Mouse (Mus musculus) frontal cortex, postnatal 36 days (tissue): ENCODE results near the gene Ggt6.
"Not testable (repeated sequence)": the region's sequence is repeated elsewhere in the genome, so short reads cannot be mapped to it uniquely, and the experiment has no call there.

ENCODE experiments used
- DNase-seq, 2 experiments: peaks; one replicate each; pipeline ENCODE4 v3.0.0; 2022; ENCODE audit warnings: low spot score in 2 of 2

The Ggt6 gene

DNA sequence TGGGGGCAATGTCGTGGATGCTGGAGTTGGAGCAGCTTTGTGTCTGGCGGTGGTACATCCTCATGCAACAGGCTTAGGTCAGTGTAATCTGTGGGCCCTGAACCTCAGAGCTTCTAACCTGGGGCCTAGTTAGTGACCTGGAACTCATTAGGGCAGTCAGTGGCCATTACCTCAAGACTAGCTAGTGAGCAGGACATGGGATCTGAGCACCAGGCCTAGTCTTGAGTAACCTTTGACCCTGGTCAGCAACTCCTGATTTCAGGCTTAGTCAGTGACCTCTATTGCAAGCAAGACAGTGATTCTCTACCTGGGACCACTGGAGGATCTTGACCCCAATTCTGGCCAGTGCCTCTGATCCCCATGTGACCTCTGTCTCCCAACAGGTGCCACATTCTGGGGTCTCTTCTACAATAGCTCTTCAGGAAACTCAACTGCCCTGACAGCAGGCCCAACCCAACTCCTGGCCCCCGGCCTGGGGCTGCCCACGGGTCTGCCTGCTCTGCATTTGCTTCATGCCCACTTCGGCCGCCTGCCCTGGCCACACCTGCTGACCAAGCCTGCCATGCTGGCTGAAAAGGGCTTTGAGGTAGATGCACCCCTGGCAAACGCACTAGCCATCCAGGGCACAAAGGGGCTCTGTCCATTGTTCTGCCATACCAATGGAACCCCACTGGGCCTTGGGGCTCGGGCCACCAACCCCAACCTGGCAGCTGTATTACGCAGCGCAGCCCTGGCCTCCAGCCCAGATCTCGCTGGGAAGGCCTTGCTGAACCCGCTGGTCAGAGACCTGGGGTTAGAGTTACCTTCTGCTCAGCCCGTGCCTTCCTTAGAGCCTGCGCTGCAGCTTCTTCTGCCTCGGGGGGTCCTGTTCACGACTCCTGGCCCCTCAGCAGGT is 1.7 kb downstream of the Ggt6 start:
- no peak for DNase-seq

DNA sequence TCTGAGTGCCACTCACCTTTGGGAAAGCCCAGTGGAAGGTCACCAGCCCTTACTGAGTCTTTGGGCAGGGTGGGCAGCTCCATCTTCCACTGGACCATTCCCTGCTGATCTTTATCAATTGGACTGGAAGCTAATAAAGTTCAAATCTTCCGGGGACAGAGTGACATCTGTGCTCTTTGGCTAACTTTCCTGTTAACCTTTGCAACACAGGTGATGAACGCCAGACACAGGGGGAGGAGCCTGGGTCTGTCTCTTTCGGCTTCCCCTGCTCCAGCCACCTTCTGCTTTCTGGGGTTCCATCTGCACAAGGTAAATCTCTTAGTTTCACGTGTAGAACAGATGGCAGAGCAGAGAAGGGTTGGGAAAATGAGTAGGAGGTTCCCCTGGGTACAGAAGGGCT is 3.1 kb downstream of the Ggt6 start:
- DNase-seq, result no peak

DNA sequence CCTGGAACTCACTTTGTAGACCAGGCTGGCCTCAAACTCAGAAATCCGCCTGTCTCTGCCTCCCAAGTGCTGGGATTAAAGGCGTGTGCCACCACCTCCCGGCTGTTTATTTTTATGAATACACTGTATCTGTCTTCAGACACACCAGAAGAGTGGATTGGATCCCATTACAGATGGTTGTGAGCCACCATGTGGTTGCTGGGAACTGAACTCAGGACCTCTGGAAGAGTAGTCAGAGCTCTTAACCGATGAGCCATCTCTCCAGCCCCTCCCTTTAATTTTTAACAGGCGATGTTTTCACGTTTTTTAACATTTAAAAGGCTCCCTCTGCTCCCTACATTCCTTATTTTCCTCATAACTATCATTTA is 5.3 kb downstream of the Ggt6 start:
- not testable (repeated sequence) for DNase-seq

DNA sequence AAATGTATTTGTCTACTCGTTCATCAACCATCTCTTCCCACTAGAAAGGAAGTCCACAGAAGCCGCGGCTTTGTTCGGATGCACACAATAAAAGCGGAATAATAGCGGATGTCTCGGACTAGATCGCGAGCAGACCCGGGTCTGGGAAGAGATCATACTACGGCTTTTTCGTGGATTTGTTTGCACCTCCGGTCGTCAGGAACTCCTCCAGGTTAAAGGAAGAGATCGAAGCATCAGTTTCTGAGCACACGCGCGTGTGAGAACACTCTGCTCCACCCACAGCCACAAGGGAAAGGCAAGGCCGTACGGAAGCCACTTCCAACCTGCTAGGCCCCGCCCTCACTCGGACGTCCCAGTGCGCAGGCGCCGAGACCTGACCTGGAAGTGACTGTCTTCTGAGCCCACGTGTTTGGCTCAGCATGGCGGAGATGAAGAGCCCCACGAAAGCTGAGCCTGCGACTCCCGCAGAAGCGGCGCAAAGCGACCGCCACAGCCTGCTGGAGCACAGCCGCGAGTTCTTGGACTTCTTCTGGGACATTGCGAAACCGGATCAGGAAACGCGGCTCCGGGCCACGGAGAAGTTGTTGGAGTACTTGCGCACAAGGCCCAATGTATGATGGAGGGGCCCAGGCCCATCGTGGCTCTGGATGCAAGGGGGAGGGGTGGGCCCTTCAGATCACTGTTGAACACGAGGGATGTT is 5.8 kb downstream of the Ggt6 start, which contains the start of gene Mybbp1a:
Mybbp1a (plus strand) TSS at position 391 of the 700 bp plus-strand sequence.
- peak; percentile 98 for DNase-seq

DNA sequence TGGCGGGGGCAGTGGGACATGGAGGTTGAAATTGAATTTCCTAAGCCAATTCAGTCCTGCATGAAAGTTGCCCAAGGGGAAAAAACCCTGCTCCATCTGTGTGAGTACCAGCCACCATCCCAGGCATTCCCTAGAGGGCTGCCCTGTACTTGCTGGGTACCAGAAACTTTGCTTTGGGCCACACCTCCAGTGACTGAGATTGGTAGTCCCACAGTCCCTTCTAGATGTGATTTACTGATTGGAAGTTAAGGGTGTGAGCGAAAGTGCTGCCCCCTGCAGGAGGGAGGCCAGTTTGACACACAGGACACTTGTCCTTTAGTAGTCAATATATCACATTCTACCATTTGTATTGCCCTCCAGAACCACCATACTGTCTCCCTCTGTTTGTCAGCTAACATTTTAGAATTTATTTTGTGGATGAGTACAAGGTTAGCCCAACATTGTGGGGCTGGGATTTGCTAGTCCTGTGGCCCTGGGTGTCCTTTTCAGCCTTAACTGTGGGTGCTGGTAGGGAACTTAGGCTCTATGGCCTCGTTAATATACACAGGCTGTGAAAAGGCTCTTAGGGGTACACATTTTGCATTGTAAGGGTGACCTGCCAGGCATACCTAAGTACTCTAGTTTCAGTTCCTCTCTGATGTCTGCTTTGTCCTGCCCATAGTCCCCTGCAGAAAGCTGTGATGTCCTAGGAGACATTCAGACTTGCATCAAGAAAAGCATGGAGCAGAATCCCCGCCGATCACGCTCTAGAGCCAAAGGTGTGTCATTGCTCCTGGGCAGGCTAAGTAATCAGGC is 11.2 kb downstream of the Ggt6 start:
- peak; percentile 45 to 47 for DNase-seq

DNA sequence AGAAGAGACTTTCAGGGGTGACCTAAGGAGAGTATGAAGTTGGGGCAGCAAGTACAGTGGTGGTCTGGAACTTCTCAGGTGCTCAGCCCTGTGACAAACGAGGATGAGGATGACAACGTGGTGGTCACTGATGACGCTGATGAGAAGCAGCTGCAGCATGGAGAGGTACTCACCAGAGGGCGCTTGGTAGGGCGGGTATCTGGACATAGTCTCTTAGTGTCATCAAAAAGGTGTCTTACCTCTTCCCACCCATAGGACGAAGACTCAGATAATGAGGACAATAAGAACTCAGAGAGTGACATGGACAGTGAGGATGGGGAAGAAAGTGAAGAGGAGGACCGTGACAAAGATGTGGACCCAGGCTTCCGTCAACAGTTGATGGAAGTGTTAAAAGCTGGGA is 12.1 kb downstream of the Ggt6 start:
- no peak for DNase-seq

DNA sequence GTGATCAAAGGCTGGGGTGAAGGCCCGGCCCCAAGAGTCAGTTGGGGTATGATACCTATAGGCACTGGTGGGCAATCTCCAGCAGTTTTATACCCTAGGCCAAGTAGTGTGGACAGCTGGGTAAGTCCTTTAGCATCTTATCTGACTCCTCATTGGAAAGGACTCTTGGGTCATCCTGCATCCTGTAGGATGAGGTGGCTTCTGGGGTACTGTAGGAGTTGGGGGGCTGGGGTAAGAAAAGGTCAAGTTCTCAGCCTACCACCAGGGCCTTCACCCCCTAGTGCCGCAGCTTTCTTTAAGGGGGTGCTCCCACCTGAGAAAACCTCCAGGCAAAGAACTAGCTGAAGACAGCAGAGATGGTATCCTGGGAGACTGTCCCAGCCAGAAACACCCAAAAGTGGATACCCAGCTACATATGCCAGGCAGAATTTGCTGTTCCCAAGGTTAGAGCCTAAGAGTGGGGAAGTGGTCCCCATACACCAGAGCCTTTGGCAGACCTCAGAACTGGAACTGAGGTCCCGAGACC is 16.9 kb downstream of the Ggt6 start:
- no peak for DNase-seq

DNA sequence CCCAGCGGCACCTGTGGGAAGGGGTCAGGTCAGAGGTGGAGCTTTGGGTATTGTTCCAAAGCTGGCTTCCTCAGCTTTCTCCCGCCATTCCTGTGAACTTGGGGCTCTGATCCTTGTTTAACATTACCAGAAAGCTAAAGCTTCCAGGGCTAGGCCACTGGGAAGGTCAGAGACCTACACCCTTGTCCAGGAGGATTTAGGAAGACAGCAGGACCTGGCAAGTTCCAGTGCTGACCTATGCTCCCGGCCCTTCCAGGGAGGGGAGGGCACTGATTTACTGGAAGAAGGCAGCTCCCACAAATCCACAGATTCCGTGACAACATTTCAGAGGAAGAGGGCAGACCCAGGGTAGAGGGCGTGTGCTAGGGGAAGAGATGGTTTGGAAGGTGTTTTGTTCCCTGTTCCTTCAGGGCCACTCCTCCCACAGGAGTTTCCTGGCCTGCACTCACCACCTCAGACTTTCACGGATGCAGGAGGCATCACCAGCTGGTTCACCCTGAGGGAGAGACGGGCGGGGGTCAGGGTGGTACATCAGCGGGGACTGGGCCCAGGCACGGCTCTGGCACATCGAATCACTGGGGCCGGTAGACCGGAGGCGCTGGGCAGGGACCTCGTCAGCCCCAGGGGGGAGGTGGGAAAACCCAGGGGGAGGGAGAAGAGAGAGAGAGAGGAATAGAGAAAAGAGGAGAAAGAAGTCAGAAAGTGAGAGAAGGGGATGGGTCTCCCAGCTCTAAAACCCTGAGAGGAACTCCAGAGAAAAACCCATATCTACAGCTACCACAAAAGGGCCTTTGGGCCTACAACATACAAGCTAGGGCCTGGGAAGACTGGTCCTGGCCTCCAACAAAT is 18.0 kb downstream of the Ggt6 start:
- DNase-seq, result no peak

DNA sequence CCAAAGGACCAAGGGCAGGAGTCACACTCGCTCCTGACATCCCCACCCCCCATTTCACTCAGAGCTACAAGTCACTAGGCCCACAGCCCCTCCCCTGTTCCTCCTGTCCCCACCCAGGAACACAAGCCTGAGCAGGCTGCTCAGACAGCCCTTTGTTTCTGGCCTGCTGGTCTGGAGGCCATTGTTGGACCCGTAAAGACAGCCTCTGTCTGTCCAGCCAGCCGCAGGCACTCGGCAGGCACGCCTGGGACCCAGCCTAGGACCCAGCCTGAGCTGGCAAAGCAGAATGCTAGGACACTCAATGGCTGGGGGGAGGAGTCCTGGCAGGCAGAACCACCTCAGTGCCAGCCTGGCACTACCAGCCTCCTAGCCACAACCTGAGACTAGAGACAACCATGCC is 20.4 kb downstream of the Ggt6 start:
- peak in 1 of 2 experiments; percentile 57 for DNase-seq

DNA sequence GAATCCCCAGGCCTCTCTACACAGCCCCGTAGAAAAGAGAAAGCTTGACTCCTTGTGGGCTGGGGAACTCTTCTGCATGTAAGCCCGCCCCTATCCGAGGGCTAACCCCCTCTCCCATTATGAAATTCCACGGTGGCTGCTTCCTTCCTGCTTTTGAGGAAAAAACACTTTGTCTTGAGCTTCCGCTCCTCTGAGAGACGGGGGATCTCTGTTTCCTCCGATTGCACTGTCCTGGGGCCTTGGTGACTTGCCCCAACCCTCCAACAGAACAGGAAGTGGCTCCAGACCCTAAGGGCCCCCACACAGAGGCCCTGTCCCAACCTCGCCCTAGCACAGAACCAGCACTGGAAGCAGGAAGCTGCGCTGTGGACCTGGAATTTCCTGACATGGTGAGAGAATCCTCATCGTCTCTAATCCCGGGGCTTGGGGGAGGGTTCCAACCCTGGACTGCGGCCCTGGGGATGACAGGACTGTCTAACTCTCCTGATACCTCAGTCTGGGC is 22.7 kb downstream of the Ggt6 start:
- DNase-seq, result no peak

DNA sequence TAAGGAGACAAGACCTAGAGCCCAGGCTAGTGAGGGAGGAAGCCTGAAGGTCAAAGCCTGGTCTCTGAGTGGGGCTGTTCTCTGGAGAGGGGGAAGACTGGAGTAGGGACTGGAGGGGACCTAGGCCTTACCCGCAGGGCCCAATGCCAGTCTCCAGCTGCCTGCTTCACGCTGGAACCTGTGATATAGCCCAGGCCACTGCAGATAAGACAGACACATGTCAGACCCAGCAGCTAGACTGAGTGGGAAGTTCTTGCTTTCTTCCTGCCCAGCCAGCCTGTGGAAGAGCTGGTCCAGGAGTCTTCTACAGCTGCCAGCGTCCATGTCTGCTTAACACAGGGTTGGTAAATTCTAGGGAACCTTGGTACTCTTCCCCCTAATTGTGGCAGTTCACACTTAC is 23.2 kb downstream of the Ggt6 start:
- DNase-seq, result no peak

DNA sequence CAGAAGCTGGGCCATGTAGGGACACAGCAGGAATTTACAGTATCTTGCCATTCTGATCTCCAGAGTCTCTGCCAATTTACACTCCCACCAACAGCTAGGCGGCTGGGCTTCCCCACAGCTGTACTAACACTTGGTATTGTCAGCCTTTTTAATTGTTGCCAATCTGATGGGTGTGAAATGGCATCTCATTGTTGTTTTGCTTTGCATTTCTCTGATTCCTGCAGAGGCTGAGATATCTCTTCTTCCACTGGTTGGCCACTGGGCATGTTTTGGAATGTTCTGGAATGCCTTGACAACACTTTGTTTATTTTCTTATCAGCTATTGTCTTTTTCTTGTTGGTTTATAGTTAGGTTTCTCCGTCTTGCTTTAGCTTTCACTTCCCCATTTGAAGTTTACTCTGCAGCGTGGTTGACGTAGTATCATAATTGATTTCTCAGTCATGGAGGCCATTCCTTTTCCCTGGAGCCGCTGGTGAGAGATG is 26.2 kb downstream of the Ggt6 start:
- no peak for DNase-seq

DNA sequence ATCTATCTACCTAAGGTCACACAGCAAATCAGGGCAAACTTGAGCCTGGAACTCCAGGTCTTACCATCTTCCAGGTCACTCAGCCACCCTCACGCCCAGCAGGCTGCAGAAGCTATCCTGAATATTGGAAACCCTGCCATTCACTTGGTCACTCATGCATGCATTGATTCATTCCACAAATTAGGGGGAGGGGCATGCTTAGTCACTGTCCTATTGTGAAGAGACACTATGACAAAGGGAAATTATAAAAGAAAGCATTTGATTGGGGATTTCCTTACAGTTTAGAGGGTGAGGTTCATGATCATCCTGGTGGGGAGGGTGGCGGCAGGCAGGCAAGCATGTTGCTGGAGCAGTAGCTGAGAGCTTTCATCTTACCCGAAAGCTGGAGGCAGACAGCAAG is 29.5 kb downstream of the Ggt6 start:
- no peak for DNase-seq

DNA sequence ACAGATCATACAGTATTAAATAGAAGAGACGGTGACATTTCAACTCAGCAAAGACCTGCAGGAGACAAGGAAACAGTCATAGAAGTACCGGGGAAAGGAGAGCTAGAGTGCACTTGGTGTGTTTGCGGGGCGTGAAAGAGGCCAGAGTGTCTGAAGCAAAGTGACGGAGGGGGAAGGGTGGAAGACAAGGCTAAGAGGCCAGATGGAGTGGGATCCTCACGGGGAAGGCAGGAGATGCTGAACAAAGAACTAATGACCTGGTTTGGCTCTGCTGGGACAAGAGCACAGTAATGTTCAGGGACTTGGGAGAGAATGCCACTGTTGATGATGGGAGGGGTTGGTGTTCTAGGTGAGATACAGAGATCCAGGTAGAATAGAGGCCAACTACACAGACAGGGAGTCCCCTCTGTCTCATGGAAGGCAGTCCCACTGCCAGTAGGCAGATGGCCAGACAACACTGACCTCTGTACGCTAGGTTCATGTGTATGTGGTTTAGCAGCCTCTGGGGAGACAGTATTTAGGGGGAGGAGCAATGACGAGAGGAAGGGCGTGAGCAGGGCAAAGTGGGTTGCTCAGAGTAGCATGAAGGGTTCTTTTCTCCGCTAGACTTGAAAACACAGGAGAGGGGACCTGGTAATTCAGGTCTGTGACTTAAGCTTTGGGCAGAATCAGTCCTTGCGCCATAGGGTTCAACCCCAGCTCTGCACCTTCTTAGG is 30.8 kb downstream of the Ggt6 start:
- no peak for DNase-seq

DNA sequence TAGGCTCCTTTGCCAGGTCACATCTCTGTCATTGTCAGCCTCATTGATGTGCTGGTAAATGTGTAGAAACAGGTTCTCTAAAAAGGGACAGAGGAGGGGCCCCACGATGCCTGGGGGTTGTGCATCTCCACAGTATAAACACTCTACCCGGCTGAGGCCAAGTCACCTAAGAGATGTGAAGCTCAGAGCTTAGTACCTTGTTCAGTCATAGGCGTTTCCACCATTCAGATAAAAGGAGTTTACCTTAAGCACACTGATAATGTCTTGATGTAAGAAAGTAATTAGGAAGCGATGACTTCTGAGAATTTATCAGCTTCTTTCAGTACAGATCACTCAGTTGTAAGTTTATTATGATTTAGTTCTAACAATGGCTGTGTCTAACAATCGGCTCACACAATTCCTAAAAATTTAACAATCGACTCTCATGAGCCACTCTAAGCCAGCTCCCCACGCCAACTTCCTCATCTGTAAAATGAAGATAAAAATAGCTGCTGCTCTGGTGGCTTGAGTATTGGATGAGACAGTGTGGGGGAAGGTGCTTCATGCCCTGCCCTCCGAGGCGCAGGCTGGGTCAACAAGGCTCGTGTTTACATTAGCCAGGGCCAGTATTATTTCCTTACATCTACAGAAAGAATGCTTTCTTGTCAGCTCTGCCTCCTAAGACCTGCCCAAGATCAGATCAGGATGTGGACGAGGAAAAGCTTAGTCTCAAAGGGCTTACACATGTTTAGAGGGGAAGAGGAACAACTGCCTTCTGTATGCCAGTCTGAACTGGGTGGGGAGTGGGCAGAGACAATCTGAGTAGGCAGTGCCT is 31.6 kb downstream of the Ggt6 start:
- no peak for DNase-seq

DNA sequence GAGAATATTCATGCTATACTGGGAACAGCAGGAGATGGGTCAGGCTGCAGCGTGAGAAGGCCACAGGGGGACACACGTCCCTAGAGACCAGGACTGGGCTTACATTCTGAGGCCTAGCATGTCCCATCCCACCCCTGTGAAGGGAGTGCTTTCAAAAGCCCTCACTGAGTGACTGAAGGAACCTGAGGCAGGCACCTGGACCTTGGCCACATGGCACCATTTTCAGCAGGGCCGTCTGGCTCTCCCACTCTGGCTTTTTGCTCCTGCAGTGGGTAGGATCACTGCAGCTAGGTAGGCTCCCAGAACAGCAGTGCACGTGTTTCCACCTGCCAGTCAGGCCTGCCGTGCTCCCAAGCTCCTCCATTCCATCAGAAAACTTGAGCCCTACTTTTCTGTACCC is 33.2 kb downstream of the Ggt6 start:
- no peak for DNase-seq

DNA sequence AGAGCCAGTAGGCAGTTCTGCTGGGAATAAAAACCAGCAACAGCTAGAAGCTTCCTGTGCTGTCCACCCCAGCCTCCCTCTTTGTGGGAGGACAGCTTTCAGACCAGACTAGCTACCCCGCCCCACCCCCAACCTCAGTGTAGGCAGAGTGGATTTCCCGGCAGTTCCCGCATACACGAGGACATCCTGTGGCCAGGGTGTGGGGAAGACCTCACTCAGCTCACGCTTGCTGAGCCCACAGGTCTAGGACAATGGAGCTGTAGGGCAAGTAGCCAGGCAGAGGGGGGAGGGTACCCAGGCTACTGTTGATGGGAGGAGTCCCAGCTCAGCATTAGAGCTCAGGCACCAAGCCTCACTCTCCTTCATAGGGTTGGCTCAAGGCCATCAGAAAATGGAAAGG is 33.9 kb downstream of the Ggt6 start:
- DNase-seq, result no peak

DNA sequence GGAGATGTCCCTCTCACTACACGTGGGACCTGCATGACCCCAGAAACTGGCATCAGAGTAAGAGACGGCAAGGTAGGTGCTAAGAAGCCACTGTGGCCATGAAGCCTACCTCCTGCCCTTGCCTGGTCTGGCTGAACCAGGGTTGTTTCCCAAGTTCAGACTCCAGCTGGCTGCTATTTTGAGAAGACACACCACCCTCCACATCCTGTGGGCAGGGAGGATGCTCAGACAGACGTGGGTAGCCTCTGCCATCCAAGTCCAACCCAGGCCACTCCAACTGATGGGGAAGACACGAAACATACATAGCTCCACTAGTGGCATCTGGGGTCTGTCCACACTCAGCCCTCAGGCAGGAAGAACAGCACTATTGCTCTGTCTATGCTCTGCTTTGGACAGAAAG is 34.7 kb downstream of the Ggt6 start:
- no peak for DNase-seq

DNA sequence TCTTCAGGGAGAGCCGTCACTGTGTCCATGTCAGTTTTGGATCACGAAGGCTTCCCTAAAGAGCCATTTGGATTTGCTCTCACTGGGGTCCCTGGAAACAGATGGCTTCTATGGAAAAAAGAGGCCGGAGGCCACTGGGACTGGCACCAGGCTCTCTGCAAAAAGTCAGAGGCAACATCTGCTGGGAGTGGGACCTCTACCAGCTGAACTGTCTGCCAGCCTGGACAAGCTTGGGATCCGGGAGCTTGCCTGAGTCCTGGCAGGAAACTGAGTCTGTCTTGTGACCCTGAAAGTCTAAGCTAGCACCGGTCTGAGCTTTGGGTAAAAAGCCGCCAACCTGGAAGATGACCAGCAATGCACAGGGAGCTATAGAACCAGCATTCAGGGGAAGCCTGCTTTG is 36.1 kb downstream of the Ggt6 start:
- DNase-seq, result no peak
